Mouse (Mus musculus) c-Kit-positive CD71-positive TER-119-positive erythroid progenitor cells, embryonic 14.5 days (primary cell): ENCODE measurements around the gene Trp63.
"Not testable (repeated sequence)": the region's sequence is repeated elsewhere in the genome, so short reads cannot be mapped to it uniquely, and the experiment has no call there.

Experiments
- DNase-seq: peaks from one replicate; pipeline ENCODE4 v3.0.0-alpha.2; 2013; ENCODE audit warnings: low spot score

The Trp63 gene

DNA sequence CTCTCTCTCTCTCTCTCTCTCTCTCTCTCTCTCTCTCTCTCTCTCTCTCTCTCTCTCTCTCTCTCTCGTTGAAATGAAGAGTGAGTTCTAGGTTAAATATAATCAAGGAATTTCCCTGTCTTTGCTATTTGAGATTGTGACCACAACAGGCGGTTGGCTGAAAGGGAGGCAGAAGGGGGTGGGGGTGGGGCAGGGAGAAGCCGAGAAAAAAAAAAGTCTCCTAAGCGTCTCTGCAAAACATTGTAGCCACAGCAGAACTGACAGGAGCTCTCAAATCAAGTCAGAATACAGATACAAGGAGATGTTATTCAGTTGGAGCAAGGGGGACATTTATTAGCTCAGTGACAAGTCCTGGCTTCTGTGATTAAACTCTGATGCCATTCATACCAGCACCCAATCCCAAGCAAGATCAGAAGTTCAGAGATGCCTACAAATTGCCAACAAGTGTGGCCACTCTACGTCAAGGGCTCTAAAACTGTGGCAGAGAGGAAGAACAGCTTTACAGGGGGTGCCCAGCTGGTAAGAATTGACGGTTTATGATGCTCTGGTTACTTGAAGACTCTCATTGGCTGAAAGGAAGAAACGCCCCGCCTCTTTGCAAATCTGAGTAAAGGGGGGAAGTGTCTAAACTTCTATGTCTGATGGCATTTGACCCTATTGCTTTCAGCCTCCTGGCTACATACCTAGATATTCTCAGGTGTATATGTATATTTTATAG is at the start of gene Trp63:
Gene Trp63, plus strand, starts transcription at position 233 of the 718 bp plus-strand sequence.
- DNase-seq: no peak

GRCm38 (mm10) chr16:25644716-25645115 is 38.8 kb upstream of the Trp63 start:
- not testable (repeated sequence) for DNase-seq

DNA sequence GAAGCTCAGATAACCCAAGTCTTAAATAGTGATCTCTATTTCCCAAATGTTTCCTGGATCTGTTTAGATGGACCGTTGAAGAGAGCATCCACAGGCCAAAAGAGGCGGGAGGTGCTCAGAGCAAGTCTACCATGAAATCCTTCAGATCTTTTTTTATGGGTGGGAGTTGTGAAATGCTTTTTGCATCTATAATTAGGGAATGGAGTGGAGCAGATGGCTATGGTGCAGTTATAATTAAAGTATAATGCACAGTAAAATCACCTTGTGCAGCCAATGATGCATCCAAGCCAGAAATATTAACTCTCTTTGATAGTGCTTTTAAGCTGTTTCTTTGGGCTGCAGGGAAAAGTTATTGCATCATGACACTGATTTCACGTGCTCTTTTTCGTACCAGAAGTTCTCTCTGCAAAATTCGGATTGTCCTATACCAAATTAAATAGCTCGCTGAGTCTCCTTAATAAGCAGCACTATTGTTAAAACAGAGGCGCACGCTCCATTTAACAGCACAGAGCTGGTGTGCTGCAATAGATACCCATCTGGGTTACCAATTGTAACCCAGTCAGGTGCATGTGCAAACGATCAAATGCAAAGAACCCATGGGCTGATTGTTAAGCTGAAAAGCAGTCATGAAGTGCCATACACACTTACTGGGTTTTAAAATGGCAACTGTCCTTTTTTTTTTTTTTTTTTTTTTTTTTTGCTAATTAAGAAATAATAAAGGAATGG is 22.9 kb upstream of the Trp63 start:
- no peak for DNase-seq

- no peak for DNase-seq
These were observed 20.4 kb upstream of the Trp63 start for GRCm38 (mm10) chr16:25663116-25663515.

DNA sequence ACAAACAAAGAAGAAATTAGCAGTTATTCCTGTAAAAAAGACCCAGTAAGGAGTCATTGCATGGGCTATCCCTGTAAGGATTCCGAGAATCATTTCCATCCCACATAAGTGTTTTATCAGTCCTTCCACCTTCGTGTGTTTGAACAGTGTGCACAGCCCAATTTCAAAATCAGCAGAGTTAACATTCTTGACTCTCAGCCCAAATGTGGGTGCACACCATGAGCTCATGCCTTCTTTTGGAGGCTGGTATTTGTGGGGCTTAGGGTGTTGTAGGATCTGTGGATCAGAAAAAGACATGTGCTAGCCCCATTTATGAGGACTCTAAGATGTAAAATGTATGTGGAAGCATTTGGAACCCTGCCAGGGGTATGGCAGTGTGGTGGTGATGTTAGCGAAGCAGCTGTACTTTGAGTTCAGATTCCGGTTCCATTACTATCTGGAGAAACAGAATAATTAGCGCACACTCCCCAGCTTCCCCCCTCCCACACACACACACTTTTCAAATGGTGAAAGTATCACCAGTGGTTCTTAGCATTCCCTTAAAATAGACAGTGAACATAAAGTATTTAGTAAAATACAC is 9.6 kb upstream of the Trp63 start:
- no peak for DNase-seq

DNA sequence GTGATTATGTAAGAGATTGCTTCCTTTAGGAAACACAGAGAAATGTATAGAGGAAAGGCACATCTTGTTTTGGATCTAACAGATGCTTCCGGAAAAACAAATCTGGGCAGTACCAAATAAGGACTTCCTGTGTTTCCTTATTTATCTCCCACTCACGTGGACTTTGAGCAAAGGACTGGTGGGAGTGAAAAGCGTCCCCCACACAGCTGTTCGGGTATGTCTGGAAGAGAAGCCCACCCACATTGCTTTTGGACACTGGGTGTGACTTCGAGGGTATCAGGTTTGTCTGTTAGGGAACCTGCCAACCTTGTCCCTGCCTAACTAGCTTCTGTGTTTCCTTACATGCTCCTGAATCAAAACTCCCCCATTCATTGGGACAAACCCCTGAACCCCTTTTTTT is 3.2 kb upstream of the Trp63 start:
- no peak for DNase-seq

DNA sequence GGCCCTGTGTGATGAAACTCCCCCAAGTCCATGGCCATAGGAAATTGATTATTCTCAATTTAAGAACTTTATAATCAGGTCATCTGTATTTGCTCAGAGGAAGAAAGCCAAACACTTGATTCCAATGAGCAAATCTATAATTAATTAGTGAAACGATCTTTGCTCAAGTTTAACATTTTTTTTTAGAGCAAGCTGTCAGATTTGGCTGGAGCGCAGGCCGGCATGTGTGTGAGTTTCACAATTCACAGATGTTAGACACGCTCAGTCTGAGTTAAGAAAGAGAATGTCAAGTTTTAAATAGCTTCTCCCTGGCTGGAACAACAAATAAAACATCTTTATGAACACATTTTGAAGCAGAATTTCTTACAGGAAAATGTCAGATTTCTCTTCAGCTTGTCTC is 1.0 kb upstream of the Trp63 start:
- DNase-seq: no peak

DNA sequence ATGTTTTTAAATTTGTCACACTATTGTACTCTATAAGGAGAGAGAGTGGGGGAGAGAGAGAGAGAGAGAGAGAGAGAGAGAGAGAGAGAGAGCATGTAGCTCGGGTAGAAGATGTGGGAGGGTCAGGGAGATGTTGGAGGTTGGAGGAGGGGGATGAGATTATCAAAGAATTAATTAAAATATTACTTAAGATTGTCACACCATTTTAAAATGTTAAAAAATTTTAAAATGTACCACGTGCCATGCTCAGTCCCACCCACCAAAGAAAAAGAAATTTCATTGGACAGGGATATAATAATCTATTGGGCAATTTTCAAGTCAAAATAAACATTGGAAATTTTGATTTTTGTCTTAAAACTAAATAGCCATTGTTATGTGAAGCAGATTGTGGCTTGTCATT is 1.0 kb downstream of the Trp63 start:
- DNase-seq: no peak

- DNase-seq: no peak
These were observed 7.0 kb downstream of the Trp63 start for GRCm38 (mm10) chr16:25690612-25691011.

GRCm38 (mm10) chr16:25701252-25701651 is 17.7 kb downstream of the Trp63 start:
- no peak for DNase-seq

DNA sequence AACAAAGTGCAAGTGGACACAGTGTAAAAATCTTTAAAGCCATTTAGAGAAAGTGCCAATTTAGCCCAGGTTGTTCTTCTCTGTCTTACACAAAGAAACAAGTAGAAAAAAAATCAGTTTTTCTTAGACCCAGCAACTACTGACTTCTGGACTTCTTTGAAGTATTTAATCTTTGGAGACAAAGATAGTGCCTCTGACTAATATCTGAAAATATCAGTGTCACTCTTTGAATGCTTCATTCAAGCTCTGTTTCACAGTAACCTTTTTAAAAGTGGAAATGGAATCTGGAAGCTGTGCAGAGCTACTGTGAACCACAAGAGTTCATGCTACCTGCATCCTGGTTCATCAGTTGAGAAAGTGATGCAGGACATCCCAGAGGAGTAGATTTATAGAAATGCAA is 22.7 kb downstream of the Trp63 start:
- DNase-seq: no peak

DNA sequence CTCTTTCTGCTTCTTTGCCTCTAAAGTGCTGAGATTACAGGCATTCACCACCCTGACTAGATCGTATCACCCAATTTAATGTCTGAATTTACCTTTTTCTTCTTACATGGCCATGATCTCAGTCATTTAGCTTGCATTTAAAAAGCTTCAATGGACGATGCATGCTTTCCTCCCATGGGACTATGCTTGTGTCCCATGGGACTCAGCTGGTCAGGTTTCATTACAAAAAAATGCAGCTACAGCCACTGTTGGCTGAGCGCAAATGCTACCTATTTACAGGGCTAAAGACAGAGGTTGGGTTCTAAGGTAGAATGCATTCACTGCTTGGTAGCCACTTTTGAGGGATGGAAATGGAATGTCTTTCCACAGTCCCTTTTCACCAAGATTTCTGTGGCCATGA is 32.2 kb downstream of the Trp63 start:
- no peak for DNase-seq

GRCm38 (mm10) chr16:25723131-25723530 is 39.6 kb downstream of the Trp63 start:
- DNase-seq: no peak

DNA sequence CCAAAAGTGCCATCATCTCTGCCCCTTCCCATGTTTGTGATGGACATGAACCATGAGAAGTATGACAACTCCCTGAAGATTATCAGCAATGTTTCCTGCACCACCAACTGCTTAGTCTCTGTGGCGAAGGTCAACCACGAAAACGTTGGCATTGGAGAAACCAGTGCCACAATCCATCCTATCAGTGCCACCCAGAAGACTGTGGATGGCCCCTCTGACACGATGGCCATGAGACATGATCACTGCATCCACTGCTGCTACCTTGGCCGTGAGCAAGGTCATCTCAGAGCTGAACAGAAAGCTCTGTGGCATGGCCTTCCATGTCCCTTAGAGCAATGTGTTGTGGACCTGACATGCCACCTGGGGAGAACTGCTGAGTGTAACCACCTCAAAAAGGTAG is 43.4 kb downstream of the Trp63 start:
- no peak for DNase-seq

DNA sequence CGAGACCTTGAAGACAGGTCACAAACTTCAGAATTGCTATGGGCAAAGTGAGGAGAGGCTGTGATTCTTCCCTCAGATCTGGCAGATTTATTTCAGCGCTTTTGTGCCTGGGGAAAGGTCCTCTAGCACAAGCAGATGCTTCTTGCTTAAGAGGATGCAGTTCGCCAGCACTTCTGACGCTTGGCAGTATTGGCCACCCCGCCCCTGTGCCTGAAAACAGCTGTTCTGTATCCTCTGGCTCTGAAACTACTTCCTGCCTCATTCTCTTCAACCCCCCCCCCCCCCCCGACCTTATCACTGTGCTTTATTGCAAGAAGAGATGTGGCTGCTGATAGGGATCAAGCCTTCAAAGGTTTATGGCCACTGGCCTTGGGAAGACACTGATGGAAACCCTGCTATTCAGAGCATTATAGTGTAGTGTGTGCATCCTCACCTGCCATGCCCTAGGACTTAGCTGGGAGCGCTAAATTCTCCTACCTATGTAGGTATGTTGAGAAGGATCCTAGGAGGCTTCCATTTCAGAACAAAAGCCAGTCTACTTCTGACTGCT is 44.5 kb downstream of the Trp63 start:
- DNase-seq: no peak

GRCm38 (mm10) chr16:25736912-25737311 is 53.3 kb downstream of the Trp63 start:
- no peak for DNase-seq

DNA sequence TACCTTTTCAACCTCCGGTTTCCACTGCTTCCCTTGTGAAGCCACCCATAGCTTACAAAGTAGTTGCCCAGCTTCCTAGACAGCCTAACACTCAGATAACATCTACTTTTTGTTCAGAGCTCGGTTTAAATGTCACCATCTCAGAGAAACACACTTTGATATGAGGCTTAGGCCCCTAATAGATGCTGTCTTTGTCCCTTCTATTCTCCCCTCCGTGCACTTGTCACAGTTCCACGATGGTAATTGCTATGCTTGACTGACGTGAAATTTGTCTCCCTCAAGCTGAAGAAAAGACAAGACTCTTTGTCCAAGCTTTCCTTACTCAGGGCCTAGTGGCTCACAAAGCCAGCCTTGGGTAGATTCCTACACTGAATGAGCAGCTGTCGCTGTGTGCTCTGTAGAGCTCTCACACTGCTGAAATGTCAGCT is 54.1 kb downstream of the Trp63 start:
- DNase-seq: no peak

DNA sequence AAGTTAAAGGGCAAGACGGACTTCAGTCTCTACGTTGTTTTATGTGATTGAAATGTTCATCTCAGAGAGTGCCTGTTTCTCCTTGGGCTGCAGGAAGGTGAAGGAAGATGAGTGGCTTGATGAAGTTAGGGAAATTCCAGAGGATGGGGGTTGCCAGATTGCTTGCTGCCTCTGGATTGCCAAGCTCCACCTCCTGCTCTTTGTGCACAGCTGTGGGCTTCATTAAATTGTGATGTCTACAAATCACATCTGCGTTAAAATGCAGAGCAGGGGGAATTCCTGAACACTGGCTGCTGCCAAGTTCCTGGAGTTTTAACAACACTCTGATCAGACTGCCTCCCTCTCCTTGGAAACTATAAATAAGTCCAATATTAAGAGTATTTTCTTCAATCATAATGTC is 63.2 kb downstream of the Trp63 start:
- no peak for DNase-seq

DNA sequence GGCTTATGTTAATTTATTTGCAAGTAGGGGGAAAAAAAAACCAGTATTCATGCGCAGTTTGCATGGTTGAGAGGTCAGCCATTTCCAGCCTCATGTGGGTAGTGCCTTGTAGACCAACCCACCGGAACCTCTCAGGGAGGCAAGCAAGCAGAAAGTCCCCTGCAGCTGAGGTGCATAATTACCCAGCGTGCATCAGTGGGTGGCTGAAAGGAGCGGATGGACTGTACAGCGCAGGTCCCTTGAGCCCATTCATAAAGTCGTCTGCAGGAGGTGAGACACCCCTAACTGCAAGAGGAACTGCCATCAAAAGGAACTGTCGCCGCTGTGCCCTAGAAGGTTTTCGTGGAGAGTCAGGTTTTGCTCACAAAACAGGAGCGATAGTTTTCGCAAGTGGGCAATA is 68.3 kb downstream of the Trp63 start:
- no peak for DNase-seq

DNA sequence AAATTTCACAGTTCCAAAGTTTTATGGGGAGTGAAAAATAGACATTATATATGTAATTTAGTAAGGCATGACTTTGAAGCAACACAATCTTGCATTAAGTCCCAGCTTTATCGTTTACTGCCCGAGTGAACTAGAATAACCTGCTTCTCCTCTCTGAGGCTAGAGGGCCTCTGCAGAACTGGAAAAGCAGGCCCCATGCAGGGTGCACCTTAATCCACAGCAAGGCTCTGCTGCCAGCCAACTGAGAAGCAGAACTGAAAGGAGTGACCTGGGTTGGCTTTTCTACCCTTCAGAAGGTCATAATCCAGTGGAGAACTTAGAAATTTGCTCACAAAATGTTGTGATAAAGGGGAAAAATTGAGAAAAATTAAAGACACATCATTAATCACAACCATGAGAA is 74.5 kb downstream of the Trp63 start:
- no peak for DNase-seq

DNA sequence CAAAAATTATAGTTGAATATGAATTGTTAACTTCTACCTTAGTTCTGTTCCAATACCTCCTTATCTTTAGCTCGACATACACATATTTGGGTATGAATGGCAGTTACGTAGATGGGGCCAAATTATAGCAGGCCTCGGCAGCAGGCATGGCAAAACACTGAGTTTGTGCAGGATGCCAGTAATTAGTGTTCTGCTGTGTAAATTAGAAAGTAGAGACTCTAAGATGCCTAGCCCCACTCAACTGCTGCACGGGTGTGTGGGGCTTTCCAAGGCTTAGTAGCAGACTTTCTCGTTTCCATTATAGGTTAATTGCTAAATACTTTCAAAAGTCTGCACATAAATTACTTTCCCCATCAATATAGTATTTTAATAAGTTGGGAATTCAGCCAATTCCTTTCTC is 82.0 kb downstream of the Trp63 start:
- DNase-seq: no peak

GRCm38 (mm10) chr16:25774611-25775010 is 91.0 kb downstream of the Trp63 start:
- no peak for DNase-seq

DNA sequence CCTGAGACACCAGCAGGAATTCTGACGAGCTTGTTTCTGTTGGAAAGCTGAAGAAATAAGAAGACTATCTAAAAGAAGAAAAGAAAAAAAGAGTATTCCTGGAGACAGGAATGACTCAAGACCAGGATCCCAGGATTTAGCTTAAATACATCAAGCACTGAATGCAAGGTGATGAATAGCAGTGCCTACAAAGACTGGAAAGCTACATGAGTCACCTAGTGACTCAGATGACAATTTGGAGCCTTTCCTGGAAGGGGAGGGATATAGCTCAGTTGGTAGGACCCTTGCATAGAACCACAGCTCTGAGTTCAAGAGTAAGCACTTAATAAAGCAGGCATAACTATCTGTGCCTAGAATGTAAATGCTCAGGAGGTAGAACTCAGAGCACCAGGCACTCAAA is 93.9 kb downstream of the Trp63 start:
- DNase-seq: no peak
